Mouse (Mus musculus) megakaryocyte, embryonic 14.5 days (primary cell): Measurements from ENCODE around the gene Ccdc85b.

ENCODE experiments used
- FLI1 ChIP-seq: IDR thresholded peaks from 2 replicates; pipeline ENCODE4 v1.6.1; 2012; ENCODE audit warnings: low read length, inconsistent platforms, mixed read lengths
- GATA1 ChIP-seq: IDR thresholded peaks from 3 replicates; pipeline ENCODE4 v1.6.1; 2012; ENCODE audit warnings: mixed read lengths, low read length, inconsistent platforms, borderline replicate concordance

DNA sequence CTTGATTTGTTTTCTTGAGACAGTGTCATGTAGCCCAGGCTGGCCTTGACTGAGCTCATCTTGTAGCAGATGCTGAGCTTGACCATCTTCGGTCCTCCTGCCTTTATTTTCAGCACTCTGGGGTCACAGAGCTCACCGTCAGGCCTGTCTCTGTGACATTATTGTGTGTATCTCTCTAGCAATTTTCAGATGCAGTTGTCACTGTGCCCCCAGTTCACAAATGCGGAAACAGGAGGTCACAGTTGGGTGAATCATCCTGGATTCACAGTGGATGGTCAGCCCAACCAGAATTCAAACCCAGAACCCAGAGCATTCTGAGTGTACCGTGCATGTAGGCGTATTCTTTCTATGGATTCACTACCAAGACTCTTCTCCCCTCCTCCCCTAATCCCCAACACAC is 11.9 kb downstream of the Ccdc85b start:
- TF ChIP-seq GATA1 (no peak), FLI1 (no peak)
